Mouse (Mus musculus) ZHBTc4 (cell line): ENCODE measurements around the gene Epn1.
A peak's percentile ranks its signal among the peaks of the same experiment; 100 is the strongest.
"Not testable (repeated sequence)": the region's sequence is repeated elsewhere in the genome, so short reads cannot be mapped to it uniquely, and the experiment has no call there.

Experiments
- DNase-seq: peaks from one replicate; pipeline ENCODE4 v3.0.0-alpha.2; 2011; ENCODE audit warnings: low read depth, low spot score

Epn1 gene

GRCm38 (mm10) chr7:5058631-5059030, 21.4 kb upstream of the Epn1 start:
- DNase-seq, result no peak

DNA sequence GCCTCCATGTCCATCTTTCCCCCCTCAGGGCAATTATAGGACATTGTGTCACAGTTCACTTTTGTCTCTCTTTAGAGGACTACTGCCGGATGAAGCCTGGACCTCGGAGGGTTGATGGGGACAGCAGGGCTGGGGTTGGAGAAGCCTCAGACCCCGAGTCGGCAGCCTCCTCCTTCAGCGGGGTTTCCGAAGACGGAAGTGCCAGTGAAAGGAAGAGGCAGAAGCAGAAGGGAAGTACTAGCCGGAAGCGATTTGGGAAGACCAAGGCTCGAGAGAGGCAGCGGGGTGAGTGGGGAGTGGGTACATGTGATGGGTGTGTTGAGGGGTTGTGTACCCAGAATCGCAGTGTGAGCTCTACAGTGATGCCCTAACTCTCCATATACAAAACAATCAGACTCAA, 20.6 kb upstream of the Epn1 start:
- DNase-seq, result no peak

GRCm38 (mm10) chr7:5060239-5060731, 19.8 kb upstream of the Epn1 start:
- DNase-seq, result peak; percentile 91

GRCm38 (mm10) chr7:5060944-5061773, 18.9 kb upstream of the Epn1 start:
- peak; percentile 98 for DNase-seq

- DNase-seq, result peak; percentile 95
Measured at GRCm38 (mm10) chr7:5061774-5062359, 18.2 kb upstream of the Epn1 start, which contains the start of gene U2af2. TSS of gene U2af2 (plus strand) at chr7:5062143.

DNA sequence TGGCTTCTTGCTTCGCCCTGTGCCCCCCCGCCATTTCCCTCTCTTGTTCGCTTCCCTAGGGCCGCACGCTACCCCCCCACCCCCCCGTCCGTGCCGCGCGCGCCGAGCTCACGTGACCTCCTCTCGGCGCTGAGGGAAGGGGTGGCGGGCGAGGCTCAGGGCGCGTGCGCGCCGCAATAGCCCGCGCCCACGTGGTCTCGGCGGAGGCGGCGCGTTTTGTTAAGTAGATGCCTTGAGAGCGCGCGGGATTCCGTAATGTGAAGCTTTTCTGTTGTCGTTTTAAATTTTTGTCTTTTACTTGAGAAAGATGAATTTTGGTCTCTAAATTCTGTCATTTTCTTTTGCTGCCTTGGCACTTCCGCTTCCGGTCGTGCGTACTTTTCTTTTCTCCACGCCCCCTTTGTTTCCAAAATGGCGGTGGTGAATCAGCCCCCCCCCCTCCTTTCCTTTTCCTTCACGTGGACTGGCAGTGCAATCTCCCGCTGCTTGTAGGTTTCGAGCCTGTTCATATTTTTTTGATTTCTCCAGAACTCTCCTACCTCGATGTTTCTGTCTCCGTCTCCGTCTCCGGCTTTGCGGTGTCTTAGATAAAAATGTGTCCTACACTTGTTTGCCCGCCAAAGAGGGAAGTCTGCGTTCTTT, 17.6 kb upstream of the Epn1 start:
- peak; percentile 92 for DNase-seq

DNA sequence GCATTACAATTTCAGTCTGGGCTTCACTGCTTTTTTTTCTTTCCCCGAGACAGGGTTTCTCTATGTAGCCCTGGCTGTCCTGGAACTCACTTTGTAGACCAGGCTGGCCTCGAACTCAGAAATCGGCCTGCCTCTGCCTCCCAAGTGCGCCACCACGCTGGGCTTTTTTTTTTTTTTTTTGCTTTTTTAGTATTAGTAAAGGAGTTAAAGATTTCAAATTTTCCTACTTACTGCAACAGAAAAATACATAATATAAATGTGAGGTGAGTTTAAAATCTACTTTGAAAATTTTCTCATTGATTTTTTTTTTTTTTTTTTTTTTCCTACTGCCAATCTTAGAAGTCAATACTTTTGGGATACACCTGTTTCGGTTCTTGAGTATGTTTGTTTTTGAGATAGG, 15.1 kb upstream of the Epn1 start:
- no peak for DNase-seq

DNA sequence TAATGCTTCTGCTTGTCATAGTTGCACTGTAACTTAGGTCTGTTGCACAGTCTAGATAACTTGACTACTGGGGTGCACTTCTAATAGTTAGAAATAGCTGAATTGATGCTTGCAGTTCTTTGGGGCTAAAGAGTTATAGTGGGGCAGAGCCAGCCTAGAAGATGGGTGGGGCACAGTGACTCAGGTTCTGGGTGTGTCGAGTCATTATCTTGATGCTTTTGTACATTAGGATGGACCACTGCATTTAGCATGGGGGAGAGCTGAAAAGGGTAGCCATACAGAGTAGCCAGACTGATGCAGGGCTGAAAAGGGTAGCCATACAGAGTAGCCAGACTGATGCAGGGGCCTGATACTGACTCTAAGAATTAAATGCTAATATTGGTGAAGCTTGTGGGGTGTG, 6.4 kb upstream of the Epn1 start:
- DNase-seq, result no peak

- DNase-seq, result no peak
Measured at GRCm38 (mm10) chr7:5074984-5075383, 5.1 kb upstream of the Epn1 start.

DNA sequence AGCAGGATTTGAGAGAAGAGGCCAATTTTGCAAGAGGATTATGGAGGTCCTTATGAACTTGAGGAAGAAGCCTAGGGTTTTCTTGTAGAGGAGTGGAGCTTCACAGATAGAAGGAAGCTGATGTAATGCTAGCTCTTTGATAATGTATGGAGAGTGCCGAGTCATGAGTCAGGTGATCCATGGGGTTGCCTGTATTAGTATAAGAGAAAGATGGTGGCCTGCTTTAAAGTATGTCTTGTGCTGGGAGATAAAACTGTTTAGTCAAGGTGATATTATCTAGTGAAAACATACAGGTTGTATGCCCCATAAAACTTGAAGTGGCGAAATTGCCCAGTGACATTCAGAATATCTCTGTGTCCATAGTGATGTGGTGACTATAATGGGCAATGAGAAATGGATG, 3.1 kb upstream of the Epn1 start:
- DNase-seq, result no peak

DNA sequence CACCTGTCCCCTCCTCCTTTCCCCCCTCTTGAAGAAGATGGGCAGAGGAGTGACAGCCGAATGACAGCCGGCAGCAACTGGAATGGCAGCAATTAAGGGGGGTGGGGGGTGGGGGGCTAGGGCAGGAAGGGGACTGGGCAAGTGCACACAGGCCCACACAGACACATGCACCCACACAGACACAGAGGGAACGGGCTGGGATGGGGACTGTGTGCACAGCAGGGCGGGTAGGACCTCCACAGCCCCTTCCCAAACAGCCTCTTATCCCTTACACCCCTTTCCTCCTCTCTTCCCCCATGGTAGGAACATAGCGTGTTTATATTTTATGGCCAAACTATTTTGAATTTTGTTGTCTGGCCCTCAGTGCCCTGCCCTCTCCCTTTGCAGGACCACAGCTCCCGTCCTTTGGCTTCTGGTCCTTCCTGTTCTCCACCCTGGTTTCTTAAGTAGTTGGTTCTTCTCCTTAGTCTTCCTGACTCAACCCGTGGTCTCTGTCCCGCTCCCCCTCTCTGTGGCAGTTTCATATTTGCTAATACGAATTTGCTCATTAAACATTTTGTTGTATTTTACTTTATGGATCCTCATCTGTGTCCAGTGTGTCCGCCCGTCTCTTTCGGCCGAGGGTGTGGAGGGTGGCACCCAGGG, 548 bp upstream of the Epn1 start:
- DNase-seq, result not testable (repeated sequence)

DNA sequence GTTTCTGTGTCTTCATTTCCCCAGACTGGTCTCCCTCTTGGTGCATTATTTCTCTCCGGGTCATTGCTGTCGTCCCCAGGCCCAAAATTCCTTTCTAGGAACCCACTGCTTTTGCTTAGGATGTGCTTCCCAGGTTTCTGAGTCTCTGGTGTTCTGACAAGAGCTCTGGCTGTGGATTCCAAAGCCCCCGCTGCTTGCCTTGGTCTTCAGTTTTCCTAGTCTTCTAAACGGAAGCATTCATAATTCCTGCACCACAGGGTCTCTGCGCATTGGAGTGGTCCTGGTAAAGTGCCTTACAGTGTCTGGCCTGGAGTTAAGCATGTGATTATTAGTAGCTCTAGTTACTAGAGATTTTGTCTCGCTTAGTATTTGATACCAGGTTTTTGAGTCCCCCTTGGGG, 780 bp downstream of the Epn1 start:
- DNase-seq, result no peak

DNA sequence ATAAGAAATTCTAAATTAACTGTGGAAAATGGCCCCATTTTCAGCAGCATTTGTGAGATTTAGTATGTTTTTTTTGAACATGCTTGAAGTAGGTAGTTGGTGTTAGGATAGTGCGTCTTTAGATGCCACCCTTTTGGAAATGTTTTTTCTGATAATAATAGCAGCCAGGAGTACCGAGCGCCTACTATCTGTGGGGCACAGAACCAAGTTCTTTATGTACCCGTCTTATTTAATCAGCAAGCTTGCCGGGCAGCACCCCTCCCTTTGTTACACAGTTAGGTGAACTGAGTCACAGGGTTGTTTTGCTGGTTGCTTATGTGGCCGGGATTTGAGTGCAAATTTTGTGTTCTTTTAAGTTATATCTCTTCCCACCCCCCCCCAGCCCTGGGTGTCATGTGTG, 1.2 kb downstream of the Epn1 start:
- DNase-seq, result no peak

DNA sequence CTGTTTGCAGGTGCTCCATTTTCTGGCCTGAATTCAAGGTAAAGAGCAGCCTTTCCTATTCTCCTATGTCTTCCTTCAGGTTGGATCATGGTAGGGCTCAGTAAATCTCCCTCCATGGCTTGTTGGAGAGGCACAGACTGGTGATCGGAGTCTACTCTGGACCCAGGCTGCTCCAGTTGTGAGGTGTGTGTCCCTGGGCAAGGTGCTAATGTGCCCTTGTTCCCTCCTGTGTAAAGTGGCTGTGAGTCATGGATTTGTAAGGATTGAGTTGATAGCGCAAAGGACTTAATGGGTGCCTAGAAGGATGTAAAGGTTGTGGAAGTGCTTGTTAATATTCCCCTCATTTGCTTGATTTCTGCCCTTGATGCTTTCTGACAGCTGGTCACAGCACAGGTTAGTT, 1.9 kb downstream of the Epn1 start:
- DNase-seq, result no peak

- DNase-seq, result no peak
Measured at GRCm38 (mm10) chr7:5083325-5084105, 3.5 kb downstream of the Epn1 start.

DNA sequence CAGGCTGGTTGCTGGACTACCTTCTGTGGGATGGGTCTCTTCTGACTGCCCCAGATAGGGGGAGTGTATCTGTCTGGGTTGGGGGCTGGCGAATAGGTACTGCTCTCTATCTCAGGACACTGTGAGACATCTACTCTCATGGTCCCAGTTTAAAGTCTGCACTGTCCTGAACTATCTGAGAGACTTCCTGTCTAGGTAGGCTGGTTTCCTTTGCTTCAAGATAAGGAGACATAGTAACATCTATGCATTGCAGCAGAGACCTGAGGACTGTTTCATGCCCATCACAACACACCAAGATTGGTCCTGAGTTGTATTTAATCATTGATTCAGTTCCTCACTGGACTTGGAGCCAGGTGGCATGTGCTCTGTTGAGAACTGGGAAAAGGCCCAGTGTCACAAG, 5.5 kb downstream of the Epn1 start:
- DNase-seq, result no peak

DNA sequence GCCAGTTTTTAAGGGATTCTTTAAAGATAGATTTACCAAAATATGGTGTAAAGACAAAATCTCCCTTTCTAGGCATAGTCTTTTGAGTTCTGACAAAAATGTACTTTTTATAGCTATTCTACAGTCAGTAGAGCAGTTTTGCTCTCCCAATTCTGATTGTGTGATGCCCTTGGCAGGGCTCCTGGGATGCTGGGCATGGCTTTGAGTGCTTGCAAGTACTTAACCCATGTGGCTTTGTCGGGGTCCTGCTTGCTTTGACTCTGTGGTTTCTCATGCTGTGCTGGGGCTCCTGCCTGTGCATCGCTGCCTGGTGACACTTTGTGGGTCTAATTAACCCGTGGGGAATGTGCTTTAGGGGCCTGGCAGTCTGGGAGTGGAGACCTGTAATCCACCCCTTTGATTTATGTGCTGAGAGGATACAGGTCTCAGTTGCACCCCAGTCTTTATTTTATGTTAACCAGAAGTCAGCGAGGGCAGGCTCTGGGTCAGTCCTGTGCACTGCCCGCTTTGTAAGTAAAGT, 6.9 kb downstream of the Epn1 start:
- DNase-seq, result no peak

DNA sequence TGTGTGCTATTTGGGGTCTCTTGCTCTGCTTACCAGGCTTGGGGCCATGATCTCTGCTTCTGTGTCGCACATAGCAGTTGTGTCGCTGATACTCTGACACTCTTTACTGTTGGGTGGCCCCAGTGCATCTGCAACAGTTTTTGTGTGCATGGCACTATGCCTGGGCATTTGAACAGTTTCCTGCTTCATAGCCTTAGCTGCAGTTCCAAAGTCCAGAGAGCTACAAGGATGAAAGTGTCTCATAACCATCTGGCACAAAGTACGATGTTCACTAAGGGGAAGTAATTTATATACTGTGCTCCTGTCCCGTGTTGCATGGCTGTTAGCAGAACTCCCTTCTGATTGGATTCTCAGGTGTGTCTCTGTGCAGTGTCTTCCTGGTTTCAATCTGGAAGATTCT, 7.9 kb downstream of the Epn1 start:
- DNase-seq, result no peak

- no peak for DNase-seq
Measured at GRCm38 (mm10) chr7:5089853-5090252, 9.8 kb downstream of the Epn1 start.

- no peak for DNase-seq
Measured at GRCm38 (mm10) chr7:5091008-5091728, 11.1 kb downstream of the Epn1 start.
